Mouse (Mus musculus) lung, embryonic 15.5 days (tissue): Measurements from ENCODE around the gene Brca1. TPM values are rescaled to one million over a fixed set of nuclear protein-coding genes. Genes with fewer than 3 reads are reported as not detected.
"Not testable (repeated sequence)": the region's sequence is repeated elsewhere in the genome, so short reads cannot be mapped to it uniquely, and the experiment has no call there.

Source experiments
- ATAC-seq: fragments of 200-750 bp; cut with Nextera tagmentation; 2 replicates; pipeline ENCODE4 v1.8.0; 2017; ENCODE audit warnings: moderate number of reproducible peaks, borderline replicate concordance; ENCODE audit not compliant: low FRiP score, low TSS enrichment; ENCODE audit errors: extremely low read depth
- H3K27ac ChIP-seq: fragments of 300-500 bp; sonication (generic); 2 replicates; pipeline ENCODE4 v1.5.1; 2015; ENCODE audit warnings: moderate library complexity, mild to moderate bottlenecking, inconsistent platforms
- H3K27me3 ChIP-seq: fragments of 300-500 bp; sonication (generic); 2 replicates; pipeline ENCODE4 v1.6.1; 2015; ENCODE audit warnings: inconsistent platforms
- H3K36me3 ChIP-seq: fragments of 300-500 bp; sonication (generic); 2 replicates; pipeline ENCODE4 v1.6.1; 2015; ENCODE audit warnings: inconsistent platforms
- H3K4me1 ChIP-seq: fragments of 300-500 bp; sonication (generic); 2 replicates; pipeline ENCODE4 v1.6.1; 2015; ENCODE audit warnings: inconsistent platforms
- H3K4me2 ChIP-seq: fragments of 300-500 bp; sonication (generic); 2 replicates; pipeline ENCODE4 v1.6.1; 2015; ENCODE audit warnings: inconsistent platforms, mild to moderate bottlenecking, moderate library complexity
- H3K4me3 ChIP-seq: fragments of 300-500 bp; sonication (generic); 2 replicates; pipeline ENCODE4 v1.5.1; 2015; ENCODE audit warnings: mild to moderate bottlenecking, inconsistent platforms
- H3K9ac ChIP-seq: fragments of 300-500 bp; sonication (generic); 2 replicates; pipeline ENCODE4 v1.6.1; 2015; ENCODE audit warnings: inconsistent platforms
- H3K9me3 ChIP-seq: fragments of 300-500 bp; sonication (generic); 2 replicates; pipeline ENCODE4 v1.6.1; 2016; ENCODE audit warnings: inconsistent platforms
- WGBS: fragments of 180-500 bp; shearing (Covaris S2); methylation state at CpG from one replicate; pipeline ENCODE4 v1.1.7; 2015; 5-methylcytosine and 5-hydroxymethylcytosine counted together
- polyA plus RNA-seq: library from polyadenylated mRNA; unstranded; fragments of >200 nt; fragmentation: Nextera tagmentation; extraction: Ambion mirVana; gene quantifications from 2 replicates; pipeline ENCODE4 v1.2.1, GENCODE M21; 2015

The Brca1 gene
- polyA plus RNA-seq, 1 experiment from 2014 or later, result 14.1 TPM

DNA sequence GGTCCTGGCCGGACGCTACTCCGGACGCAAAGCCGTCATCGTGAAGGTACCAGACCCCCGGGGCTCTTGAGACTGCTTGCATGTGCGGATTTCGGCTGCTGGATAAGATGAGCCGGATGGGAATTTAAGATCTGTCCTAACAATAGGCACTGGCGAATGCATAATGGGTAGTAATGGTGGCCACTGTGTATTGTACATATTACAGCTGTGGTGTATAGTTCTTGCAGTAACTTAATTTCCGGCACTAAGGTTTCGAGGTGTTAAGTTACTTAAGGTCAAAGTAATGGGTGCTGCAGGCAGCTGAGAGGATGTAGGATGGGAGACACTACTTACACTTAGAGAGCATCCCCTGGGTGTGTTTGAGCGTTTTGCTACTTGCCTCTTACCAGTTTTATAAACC is 109.0 kb downstream of the Brca1 start:
- peak overlapping the region; percentile 77 for H3K4me3 ChIP-seq
- ATAC-seq, result no peak; the same call in 1 of the 2 replicates
- H3K9ac ChIP-seq, result peak overlapping the region; percentile 70
- peak overlapping the region; percentile 86 for H3K4me2 ChIP-seq
- no peaks in the 10 kb centered on the region for H3K27me3 ChIP-seq
- H3K27ac ChIP-seq, result peak overlapping the region; percentile 84
- WGBS, result under 1% methylated on average over 14 of the region's 14 CpGs
- peaks cover 22% of the 10 kb centered on the region for H3K36me3 ChIP-seq
- H3K4me1 ChIP-seq, result peaks cover 22% of the 10 kb centered on the region
- H3K9me3 ChIP-seq, result no peaks in the 10 kb centered on the region

DNA sequence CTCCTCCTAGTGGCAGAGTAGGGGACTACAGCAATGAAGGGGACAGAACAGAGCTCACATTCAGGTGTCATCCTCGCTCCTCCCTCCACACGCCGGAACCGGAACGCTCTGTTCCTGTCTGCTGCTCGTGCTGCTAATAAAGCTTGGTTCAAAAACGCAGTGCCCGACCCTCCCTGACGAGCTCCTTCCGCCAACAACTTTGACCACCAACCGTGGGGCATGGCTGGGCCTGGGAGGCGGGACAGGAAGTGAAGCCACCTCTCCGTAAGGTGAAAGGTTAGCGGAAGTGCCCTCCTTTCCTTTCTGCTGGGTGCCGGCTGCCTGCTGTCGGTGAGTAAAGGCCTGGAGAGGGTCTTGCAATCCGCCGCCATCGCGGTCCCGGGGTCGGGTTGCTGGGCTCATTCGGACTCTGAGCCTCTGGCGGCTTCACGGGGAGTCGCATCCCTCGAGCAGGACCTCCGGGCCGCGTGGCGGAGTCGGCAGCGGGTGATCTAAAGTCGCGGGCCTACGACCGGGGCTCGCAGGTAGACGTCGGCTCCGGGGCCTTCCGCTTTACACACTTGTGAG is 109.5 kb downstream of the Brca1 start, which contains the start of gene Rpl27:
Gene Rpl27, plus strand, starts transcription at position 172 of the 567 bp plus-strand sequence.
- Histone ChIP-seq H3K27me3 (no peaks in the 10 kb centered on the region), H3K27ac (peak within 1 kb of the TSS; percentile 84), H3K9ac (peak within 1 kb of the TSS; percentile 70), H3K4me2 (peak within 1 kb of the TSS; percentile 86), H3K4me3 (peak within 1 kb of the TSS; percentile 77), H3K36me3 (peaks cover 22% of the 10 kb centered on the region), H3K9me3 (no peaks in the 10 kb centered on the region), H3K4me1 (peaks cover 22% of the 10 kb centered on the region)
- ATAC-seq, result peak; percentile 99
- WGBS, result under 1% methylated on average over 42 of the region's 42 CpGs

DNA sequence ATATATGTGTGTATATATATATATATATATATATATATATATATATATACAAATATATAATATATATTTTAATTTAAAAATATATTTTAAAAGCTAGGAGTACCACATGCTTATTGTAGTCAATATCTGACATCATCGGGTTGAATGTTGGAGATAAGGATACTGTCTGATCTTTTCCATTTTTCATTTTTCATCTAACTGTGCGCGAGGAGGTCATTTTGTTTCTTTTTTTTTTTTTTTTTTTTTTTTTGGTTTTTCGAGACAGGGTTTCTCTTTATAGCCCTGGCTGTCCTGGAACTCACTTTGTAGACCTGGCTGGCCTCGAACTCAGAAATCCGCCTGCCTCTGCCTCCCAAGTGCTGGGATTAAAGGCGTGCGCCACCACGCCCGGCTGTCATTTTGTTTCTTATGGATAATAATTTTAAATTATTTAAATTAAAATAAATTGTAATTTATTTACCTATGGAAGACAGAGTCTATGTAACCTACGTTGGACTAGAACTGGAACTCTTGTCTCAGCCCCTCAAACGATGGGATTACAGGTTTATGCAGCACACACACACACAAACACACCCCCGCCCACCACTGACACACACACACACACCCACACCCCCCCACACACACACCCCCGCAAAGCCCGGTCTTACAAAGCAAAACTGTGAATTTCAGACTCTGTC is 110.2 kb downstream of the Brca1 start:
- H3K27ac ChIP-seq, H3K27me3 ChIP-seq, ATAC-seq, H3K9me3 ChIP-seq: not testable (repeated sequence)
- H3K4me1 ChIP-seq, result peaks cover 22% of the 10 kb centered on the region
- WGBS, result 37% methylated on average over 15 of the region's 15 CpGs
- H3K9ac ChIP-seq, result 0 out of 2 replicates have a peak overlapping the region, but pooled peaks have one; percentile 29
- peak overlapping the region; percentile 55 for H3K4me2 ChIP-seq
- H3K4me3 ChIP-seq, result peak overlapping the region; percentile 77
- peaks cover 22% of the 10 kb centered on the region for H3K36me3 ChIP-seq

Other genes with a start within 250 kb of the Brca1 start
- 146 and 165 TPM in 2 replicates for gene Becn1, start 249.7 kb downstream of the Brca1 start, polyA plus RNA-seq
- 130 and 133 TPM in 2 replicates for gene Psme3, start 235.7 kb downstream of the Brca1 start, polyA plus RNA-seq
- gene Aoc2, start 226.9 kb downstream of the Brca1 start, polyA plus RNA-seq, result 0.81 and 1.2 TPM in 2 replicates
- gene Aoc3, start 221.3 kb downstream of the Brca1 start, polyA plus RNA-seq, result 1.3 and 1.4 TPM in 2 replicates
- not detected in 2 replicates for gene G6pc, start 184.4 kb downstream of the Brca1 start, polyA plus RNA-seq
- gene Aarsd1, start 134.3 kb downstream of the Brca1 start, polyA plus RNA-seq, result 78.8 and 83.3 TPM in 2 replicates
- gene Gm27029, start 127.2 kb downstream of the Brca1 start, polyA plus RNA-seq, result 8.1 and 12.7 TPM in 2 replicates
- gene Rundc1, start 126.9 kb downstream of the Brca1 start, polyA plus RNA-seq, result 20.8 and 21.3 TPM in 2 replicates
- gene Ptges3l, start 126.6 kb downstream of the Brca1 start, polyA plus RNA-seq, result 12.8 and 13.4 TPM in 2 replicates
- 299 and 334 TPM in 2 replicates for gene Rpl27, start 109.7 kb downstream of the Brca1 start, polyA plus RNA-seq
- 22.4 and 24.0 TPM in 2 replicates for gene Ifi35, start 103.5 kb downstream of the Brca1 start, polyA plus RNA-seq
- 7.9 and 8.5 TPM in 2 replicates for gene Rnd2, start 87.0 kb downstream of the Brca1 start, polyA plus RNA-seq
- 47.4 and 50.3 TPM in 2 replicates for gene Vat1, start 85.7 kb downstream of the Brca1 start, polyA plus RNA-seq
- gene Nbr1, start 194 bp upstream of the Brca1 start, polyA plus RNA-seq, result 66.1 and 73.1 TPM in 2 replicates
- gene Tmem106a, start 30.3 kb upstream of the Brca1 start, polyA plus RNA-seq, result 3.6 and 5.5 TPM in 2 replicates
- not detected in 2 replicates for gene Gm11634, start 47.3 kb upstream of the Brca1 start, polyA plus RNA-seq
- 46.5 and 49.8 TPM in 2 replicates for gene Rdm1, start 75.2 kb upstream of the Brca1 start, polyA plus RNA-seq
- 4.4 and 4.9 TPM in 2 replicates for gene Arl4d, start 113.6 kb upstream of the Brca1 start, polyA plus RNA-seq
- 29.0 and 31.2 TPM in 2 replicates for gene Dhx8, start 181.0 kb upstream of the Brca1 start, polyA plus RNA-seq
- gene Etv4, start 233.4 kb upstream of the Brca1 start, polyA plus RNA-seq, result 12.5 and 12.9 TPM in 2 replicates